Mouse (Mus musculus) ES-E14 (cell line): ENCODE measurements at regions not wholly inside any gene's neighbourhood (a gene's known extent, or its start where the extent isn't known, plus 50 kb on each side); places are given as distances from the start of the nearest gene placed in this dataset.

ENCODE experiments used
- DNase-seq: peaks from one replicate; pipeline ENCODE4 v3.0.0-alpha.2; 2013; ENCODE audit warnings: low read depth, low spot score
- H3K27ac ChIP-seq: 2 replicates; pipeline ENCODE4 v1.5.1; 2012; ENCODE audit warnings: low read depth, mild to moderate bottlenecking, low read length, moderate library complexity, mixed read lengths; ENCODE audit not compliant: poor library complexity, insufficient read depth, severe bottlenecking
- H3K36me3 ChIP-seq: 2 replicates; pipeline ENCODE4 v1.6.1; 2012; ENCODE audit warnings: mild to moderate bottlenecking, low read length, moderate library complexity, mixed read lengths; ENCODE audit not compliant: control insufficient read depth, poor library complexity, insufficient read depth, severe bottlenecking
- H3K4me1 ChIP-seq, 2 experiments: fragments of 150-350 bp in 1 of 2; sonication (generic) in 1 of 2; 2 replicates each; pipeline ENCODE4 v1.6.1; 2012; ENCODE audit warnings: low read length in 2 of 2, mild to moderate bottlenecking in 1 of 2, mixed read lengths in 1 of 2; ENCODE audit not compliant: control insufficient read depth in 2 of 2, insufficient read depth in 2 of 2, poor library complexity in 1 of 2
- H3K4me3 ChIP-seq, 2 experiments: fragments of 150-350 bp in 1 of 2; sonication (generic) in 1 of 2; 2 replicates each; pipeline ENCODE4 v1.5.1; 2012; ENCODE audit warnings: low read length in 2 of 2, low read depth in 1 of 2, mild to moderate bottlenecking in 1 of 2, mixed read lengths in 1 of 2; ENCODE audit not compliant: insufficient read depth in 1 of 2, poor library complexity in 1 of 2, severe bottlenecking in 1 of 2
- H3K9ac ChIP-seq: 2 replicates; pipeline ENCODE4 v1.6.1; 2012; ENCODE audit warnings: low read depth, mild to moderate bottlenecking, low read length, mixed read lengths; ENCODE audit not compliant: poor library complexity, insufficient read depth, severe bottlenecking
- H3K9me3 ChIP-seq: fragments of 150-350 bp; sonication (generic); 2 replicates; pipeline ENCODE4 v1.6.1; 2012; ENCODE audit warnings: low read depth, mild to moderate bottlenecking, low read length; ENCODE audit not compliant: control insufficient read depth, insufficient read depth
- CHD2 ChIP-seq: IDR thresholded peaks from 2 replicates; pipeline ENCODE4 v1.6.1; 2014; ENCODE audit warnings: mild to moderate bottlenecking, low read depth, low read length, inconsistent platforms
- HCFC1 ChIP-seq: IDR thresholded peaks from 2 replicates; pipeline ENCODE4 v1.6.1; 2012; ENCODE audit warnings: low read length, inconsistent platforms, borderline replicate concordance; ENCODE audit not compliant: insufficient read depth
- MAFK ChIP-seq: IDR thresholded peaks from 2 replicates; pipeline ENCODE4 v1.6.1; 2014; ENCODE audit warnings: mild to moderate bottlenecking, low read depth, low read length, inconsistent platforms; ENCODE audit not compliant: insufficient read depth
- ZC3H11A ChIP-seq: IDR thresholded peaks from 2 replicates; pipeline ENCODE4 v1.6.1; 2012; ENCODE audit warnings: low read depth, mild to moderate bottlenecking, inconsistent platforms, low read length, borderline replicate concordance
- ZNF384 ChIP-seq: IDR thresholded peaks from 2 replicates; pipeline ENCODE4 v1.6.1; 2012; ENCODE audit warnings: low read depth, low read length, inconsistent platforms
- in situ Hi-C, 2 experiments: fragments of 600-800 bp; cut with MboI; formaldehyde crosslinking; loops; one replicate each; pipeline ENCODE4 v1.15.1; 2025; ENCODE audit warnings: low sequenced_read_pairs in 2 of 2, inconsistent platforms in 1 of 2; ENCODE audit not compliant: unreplicated experiment in 2 of 2

GRCm38 (mm10) chr8:26588841-26589240, 388.3 kb upstream of the Zfp703 start:
- Histone ChIP-seq H3K4me1 (no peaks in the 10 kb centered on the region), H3K27ac (0 out of 2 replicates have a peak overlapping the region, but pooled peaks have one; percentile 47), H3K9me3 (no peaks in the 10 kb centered on the region), H3K4me3 (no peak overlapping the region), H3K9ac (no peak overlapping the region), H3K36me3 (no peaks in the 10 kb centered on the region)
- DNase-seq = no peak
- in situ Hi-C loops = no loop called here
- TF ChIP-seq MAFK (no peak), CHD2 (no peak), ZC3H11A (no peak), ZNF384 (no peak), HCFC1 (no peak)

- Histone ChIP-seq H3K9me3 (no peaks in the 10 kb centered on the region), H3K9ac (no peak overlapping the region), H3K27ac (no peak overlapping the region), H3K4me1 (no peaks in the 10 kb centered on the region), H3K4me3 (no peak overlapping the region), H3K36me3 (no peaks in the 10 kb centered on the region)
- in situ Hi-C loops = no loop called here
- no peak for DNase-seq
- no peak for TF ChIP-seq HCFC1
- no peak for TF ChIP-seq ZNF384
- TF ChIP-seq MAFK = no peak
- TF ChIP-seq ZC3H11A = no peak
- TF ChIP-seq CHD2 = no peak
Observed at GRCm38 (mm10) chr8:26590591-26591212, 386.4 kb upstream of the Zfp703 start.

GRCm38 (mm10) chr8:26591266-26591665, 385.9 kb upstream of the Zfp703 start:
- Histone ChIP-seq H3K9ac (no peak overlapping the region), H3K36me3 (no peaks in the 10 kb centered on the region), H3K9me3 (no peaks in the 10 kb centered on the region), H3K4me1 (no peaks in the 10 kb centered on the region), H3K4me3 (no peak overlapping the region), H3K27ac (no peak overlapping the region)
- in situ Hi-C loops = no loop called here
- DNase-seq = no peak
- TF ChIP-seq ZNF384 = no peak
- TF ChIP-seq CHD2 = no peak
- TF ChIP-seq HCFC1 = no peak
- no peak for TF ChIP-seq ZC3H11A

GRCm38 (mm10) chr8:26593536-26594368, 383.4 kb upstream of the Zfp703 start:
- Histone ChIP-seq H3K9ac (no peak overlapping the region), H3K9me3 (no peaks in the 10 kb centered on the region), H3K4me1 (no peaks in the 10 kb centered on the region), H3K27ac (no peak overlapping the region), H3K4me3 (no peak overlapping the region), H3K36me3 (no peaks in the 10 kb centered on the region)
- TF ChIP-seq CHD2 (no peak), ZNF384 (no peak)
- in situ Hi-C loops = no loop called here
- DNase-seq = no peak
